Mouse (Mus musculus): ENCODE results near the gene 2610301B20Rik. TPM values are rescaled to one million over a fixed set of nuclear protein-coding genes. Genes with fewer than 3 reads are reported as not detected.
A peak's percentile ranks its signal among the peaks of the same experiment; 100 is the strongest.

The 2610301B20Rik gene
- polyA plus RNA-seq, 1 experiment: 0.55 TPM

DNA sequence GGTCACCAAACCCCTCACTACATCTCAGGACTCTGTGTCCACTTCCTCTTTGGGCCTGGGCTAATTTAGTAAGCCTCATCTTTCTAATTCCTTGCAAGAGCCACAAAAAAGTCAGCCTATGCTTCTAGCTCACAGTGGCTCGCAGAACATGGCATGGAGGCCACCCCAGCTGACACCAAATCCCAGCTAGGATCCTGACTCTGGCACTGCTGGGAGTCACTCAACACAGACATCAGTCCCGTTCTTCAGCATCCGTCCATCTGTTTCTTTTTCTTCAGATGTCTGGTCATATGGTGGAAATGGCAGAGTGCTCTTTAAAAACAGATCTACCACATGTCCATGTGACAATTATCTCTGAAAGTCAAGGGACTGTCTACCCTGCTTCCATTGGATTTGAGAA is 45.2 kb downstream of the 2610301B20Rik start:
- Histone ChIP-seq H3K27me3 (ENCODE audit: control insufficient read depth, insufficient read depth, low read length) (no peaks in the 10 kb centered on the region), H3K36me3 (ENCODE audit: control insufficient read depth, insufficient read depth, low read length) (no peaks in the 10 kb centered on the region), H3K4me1 (ENCODE audit: control insufficient read depth, insufficient read depth, insufficient read length, low read length) (peaks cover 23% of the 10 kb centered on the region), H3K27ac (ENCODE audit: insufficient read depth, low read depth, low read length) (no peak overlapping the region; the same call in 1 of the 2 replicates), H3K4me3 (ENCODE audit: low read depth, low read length) (no peak overlapping the region)
- TF ChIP-seq POLR2A (IDR thresholded peaks at IDR 0.05; ENCODE audit: low read depth, low read length) (no peak), CTCF (IDR thresholded peaks at IDR 0.05; ENCODE audit: extremely low read depth, insufficient read length, insufficient replicate concordance, low read depth, low read length) (no peak)
- 97% methylated on average over 3 of the region's 3 CpGs for WGBS

DNA sequence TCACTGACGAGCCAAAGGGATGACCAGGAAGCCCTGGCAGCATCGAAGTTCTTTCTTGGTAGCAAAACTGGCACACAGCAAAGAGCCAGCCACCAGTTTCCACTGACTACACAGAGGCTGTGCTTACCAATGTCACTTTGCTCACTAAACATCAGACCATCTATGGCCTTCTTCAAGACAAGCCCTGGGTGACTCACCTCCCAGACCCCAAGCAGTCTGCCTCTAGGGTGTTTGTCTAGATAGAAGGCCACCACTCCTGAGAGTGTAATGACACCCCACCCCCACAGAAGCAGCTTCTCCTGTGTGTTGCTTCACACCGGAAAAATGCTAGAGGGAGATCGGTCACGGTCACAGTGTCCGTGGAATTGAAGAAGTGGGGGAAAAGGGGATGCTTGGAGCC is 45.7 kb downstream of the 2610301B20Rik start:
- Histone ChIP-seq H3K27ac (ENCODE audit: insufficient read depth, low read depth, low read length) (no peak overlapping the region), H3K27me3 (ENCODE audit: control insufficient read depth, insufficient read depth, low read length) (no peaks in the 10 kb centered on the region), H3K4me1 (ENCODE audit: control insufficient read depth, insufficient read depth, insufficient read length, low read length) (peaks cover 26% of the 10 kb centered on the region), H3K4me3 (ENCODE audit: low read depth, low read length) (no peak overlapping the region), H3K36me3 (ENCODE audit: control insufficient read depth, insufficient read depth, low read length) (no peaks in the 10 kb centered on the region)
- 84% methylated on average over 6 of the region's 6 CpGs for WGBS
- TF ChIP-seq CTCF (IDR thresholded peaks at IDR 0.05; ENCODE audit: extremely low read depth, insufficient read length, insufficient replicate concordance, low read depth, low read length) (no peak), POLR2A (IDR thresholded peaks at IDR 0.05; ENCODE audit: low read depth, low read length) (no peak)

DNA sequence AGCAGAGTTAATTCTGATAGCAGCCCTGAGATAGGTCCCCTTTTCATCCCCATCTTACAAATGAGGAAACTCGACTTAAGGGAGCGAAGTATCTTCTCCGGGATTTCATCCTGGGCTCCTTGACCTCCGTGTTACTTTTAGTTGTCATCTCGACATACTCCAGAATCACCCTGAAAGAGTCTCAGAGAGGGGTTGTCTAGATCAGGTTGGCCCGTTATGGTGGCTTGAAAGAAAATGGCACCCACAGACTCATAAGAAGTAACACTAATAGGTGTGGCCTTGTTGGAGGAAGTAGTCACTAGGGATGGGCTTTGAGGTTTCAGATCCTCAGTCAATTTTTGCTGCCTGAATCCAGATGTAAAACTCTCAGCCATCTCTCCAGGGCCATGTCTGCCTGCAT is 46.3 kb downstream of the 2610301B20Rik start:
- WGBS: 91% methylated on average over 6 of the region's 6 CpGs
- Histone ChIP-seq H3K27ac (ENCODE audit: insufficient read depth, low read depth, low read length) (no peak overlapping the region), H3K4me1 (ENCODE audit: control insufficient read depth, insufficient read depth, insufficient read length, low read length) (peaks cover 26% of the 10 kb centered on the region), H3K4me3 (ENCODE audit: low read depth, low read length) (no peak overlapping the region), H3K36me3 (ENCODE audit: control insufficient read depth, insufficient read depth, low read length) (no peaks in the 10 kb centered on the region), H3K27me3 (ENCODE audit: control insufficient read depth, insufficient read depth, low read length) (no peaks in the 10 kb centered on the region)
- TF ChIP-seq CTCF (IDR thresholded peaks at IDR 0.05; ENCODE audit: extremely low read depth, insufficient read length, insufficient replicate concordance, low read depth, low read length) (no peak), POLR2A (IDR thresholded peaks at IDR 0.05; ENCODE audit: low read depth, low read length) (no peak)

DNA sequence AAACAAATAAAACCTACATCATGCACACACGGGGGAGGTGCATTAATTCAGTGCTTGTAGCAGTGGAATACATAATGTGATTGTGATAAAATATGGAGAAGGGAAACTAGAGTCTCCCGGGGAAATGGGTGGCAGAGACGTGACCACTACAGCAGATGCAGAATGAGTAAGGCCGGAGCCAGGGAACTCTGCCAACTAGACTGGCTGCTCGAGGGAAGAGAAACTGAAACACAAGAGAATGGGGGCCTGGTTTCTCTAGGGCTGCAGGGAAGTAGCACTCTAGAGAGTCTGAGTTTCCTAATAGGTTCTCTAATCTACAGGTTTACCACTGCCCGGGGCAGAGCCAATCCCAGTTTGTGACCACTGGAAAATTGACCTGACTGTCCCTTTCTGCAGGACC is 48.9 kb downstream of the 2610301B20Rik start:
- Histone ChIP-seq H3K36me3 (ENCODE audit: control insufficient read depth, insufficient read depth, low read length) (no peaks in the 10 kb centered on the region), H3K4me3 (ENCODE audit: low read depth, low read length) (no peak overlapping the region), H3K4me1 (ENCODE audit: control insufficient read depth, insufficient read depth, insufficient read length, low read length) (peaks cover 26% of the 10 kb centered on the region), H3K27ac (ENCODE audit: insufficient read depth, low read depth, low read length) (peak overlapping the region; percentile 97), H3K27me3 (ENCODE audit: control insufficient read depth, insufficient read depth, low read length) (no peaks in the 10 kb centered on the region)
- 11% methylated on average over 6 of the region's 6 CpGs for WGBS
- TF ChIP-seq POLR2A (IDR thresholded peaks at IDR 0.05; ENCODE audit: low read depth, low read length) (no peak), CTCF (IDR thresholded peaks at IDR 0.05; ENCODE audit: extremely low read depth, insufficient read length, insufficient replicate concordance, low read depth, low read length) (no peak)

DNA sequence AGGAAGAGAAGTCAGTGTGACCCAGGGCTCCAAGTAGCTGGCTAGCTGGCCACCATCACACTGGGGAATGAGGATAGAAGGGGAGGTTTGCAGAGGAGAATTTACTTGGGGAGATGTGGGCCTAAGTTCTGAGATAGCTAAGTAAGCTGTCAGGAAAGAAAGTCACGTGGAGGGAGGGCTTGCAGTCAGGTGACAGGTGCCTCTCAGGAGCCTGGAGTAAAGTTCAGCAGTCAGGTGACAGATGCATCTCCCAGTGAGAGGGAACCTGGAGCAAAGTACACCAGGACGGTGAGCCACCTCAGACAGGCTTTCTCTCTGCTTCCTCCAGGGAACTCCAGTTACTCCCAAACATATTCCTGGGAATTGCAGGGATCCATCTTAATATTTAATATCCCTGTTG is 49.8 kb downstream of the 2610301B20Rik start:
- Histone ChIP-seq H3K4me1 (ENCODE audit: control insufficient read depth, insufficient read depth, insufficient read length, low read length) (peaks cover 17% of the 10 kb centered on the region), H3K27ac (ENCODE audit: insufficient read depth, low read depth, low read length) (peak overlapping the region; percentile 97), H3K4me3 (ENCODE audit: low read depth, low read length) (no peak overlapping the region), H3K36me3 (ENCODE audit: control insufficient read depth, insufficient read depth, low read length) (no peaks in the 10 kb centered on the region), H3K27me3 (ENCODE audit: control insufficient read depth, insufficient read depth, low read length) (no peaks in the 10 kb centered on the region)
- WGBS: 33% methylated on average over 2 of the region's 2 CpGs
- TF ChIP-seq POLR2A (IDR thresholded peaks at IDR 0.05; ENCODE audit: low read depth, low read length): no peak
- no peak for TF ChIP-seq CTCF (IDR thresholded peaks at IDR 0.05; ENCODE audit: extremely low read depth, insufficient read length, insufficient replicate concordance, low read depth, low read length)

DNA sequence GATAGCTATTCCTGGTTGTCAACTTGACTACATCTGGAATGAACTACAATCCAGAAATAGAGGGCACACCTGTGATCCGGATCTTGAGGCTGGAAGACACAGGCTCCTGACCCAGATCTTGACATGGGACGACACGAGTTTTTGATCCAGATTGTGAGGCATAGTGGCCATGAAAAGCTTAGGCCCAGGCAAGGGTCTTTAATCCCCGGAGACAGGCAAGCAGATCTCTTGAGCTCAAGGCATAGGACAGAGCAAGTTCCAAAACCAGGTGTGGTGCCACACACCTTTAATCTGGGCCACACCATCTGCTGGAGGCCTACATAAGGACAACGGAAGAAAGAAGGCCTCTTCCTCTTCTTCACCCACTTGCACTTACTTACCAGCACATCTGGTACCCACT is 50.2 kb downstream of the 2610301B20Rik start:
- Histone ChIP-seq H3K4me1 (ENCODE audit: control insufficient read depth, insufficient read depth, insufficient read length, low read length) (peaks cover 17% of the 10 kb centered on the region; the same call in 1 of the 2 replicates), H3K27me3 (ENCODE audit: control insufficient read depth, insufficient read depth, low read length) (no peaks in the 10 kb centered on the region), H3K4me3 (ENCODE audit: low read depth, low read length) (no peak overlapping the region; the same call in 1 of the 2 replicates), H3K27ac (ENCODE audit: insufficient read depth, low read depth, low read length) (peak overlapping the region; percentile 73), H3K36me3 (ENCODE audit: control insufficient read depth, insufficient read depth, low read length) (no peaks in the 10 kb centered on the region)
- TF ChIP-seq POLR2A (IDR thresholded peaks at IDR 0.05; ENCODE audit: low read depth, low read length) (no peak), CTCF (IDR thresholded peaks at IDR 0.05; ENCODE audit: extremely low read depth, insufficient read length, insufficient replicate concordance, low read depth, low read length) (no peak)
- 36% methylated on average over 5 of the region's 5 CpGs for WGBS

DNA sequence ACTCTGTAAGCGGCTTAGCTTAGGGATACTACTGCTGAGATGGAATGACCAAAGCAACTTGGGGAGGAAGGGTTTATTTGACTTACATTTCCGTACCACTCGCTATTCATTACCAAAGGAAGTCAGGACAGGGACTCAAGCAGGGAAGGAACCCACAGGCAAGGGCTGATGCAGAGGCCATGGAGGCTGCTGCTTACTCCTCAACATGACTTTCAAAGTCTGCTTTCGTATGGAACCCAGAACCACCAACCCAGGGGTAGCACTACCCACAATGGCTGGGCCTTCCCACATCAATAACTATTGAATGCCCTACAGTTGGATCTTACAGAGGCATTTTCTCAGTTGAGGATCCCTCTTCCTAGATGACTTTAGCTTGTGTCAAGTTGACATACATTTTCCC is 52.1 kb downstream of the 2610301B20Rik start:
- no peaks in the 10 kb centered on the region for H3K36me3 ChIP-seq (ENCODE audit: control insufficient read depth, insufficient read depth, low read length)
- peaks cover 30% of the 10 kb centered on the region; the same call in 1 of the 2 replicates for H3K4me1 ChIP-seq (ENCODE audit: control insufficient read depth, insufficient read depth, insufficient read length, low read length)
- no peak overlapping the region for H3K4me3 ChIP-seq (ENCODE audit: low read depth, low read length)
- H3K27me3 ChIP-seq (ENCODE audit: control insufficient read depth, insufficient read depth, low read length): no peaks in the 10 kb centered on the region
- 90% methylated on average over 4 of the region's 4 CpGs for WGBS
- no peak overlapping the region for H3K27ac ChIP-seq (ENCODE audit: insufficient read depth, low read depth, low read length)
- no peak for TF ChIP-seq CTCF (IDR thresholded peaks at IDR 0.05; ENCODE audit: extremely low read depth, insufficient read length, insufficient replicate concordance, low read depth, low read length)
- no peak for TF ChIP-seq POLR2A (IDR thresholded peaks at IDR 0.05; ENCODE audit: low read depth, low read length)

Data from small intestine, adult 2 months (tissue).